Mouse (Mus musculus): ENCODE measurements around the gene Foxn4. TPM values are rescaled to one million over a fixed set of nuclear protein-coding genes. Genes with fewer than 3 reads are reported as not detected.

Foxn4 gene
- polyA plus RNA-seq, 1 experiment: not detected

DNA sequence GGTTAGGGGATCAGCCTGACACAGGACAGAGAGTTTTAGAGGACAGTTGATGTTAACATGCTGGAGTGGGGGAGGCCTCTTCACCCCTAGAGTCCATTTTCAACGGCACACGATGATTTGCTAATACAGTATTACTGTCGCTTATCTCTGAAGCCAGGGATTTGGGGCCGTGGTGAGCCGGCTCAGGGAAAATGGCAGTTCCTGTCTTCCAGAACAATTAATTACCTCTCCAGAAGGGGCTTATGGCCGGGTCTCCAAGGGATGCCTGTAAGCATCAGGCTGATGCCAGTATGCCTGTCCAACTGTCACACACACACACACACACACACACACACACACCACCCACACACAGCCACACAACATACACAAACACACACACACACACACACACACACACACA, 8.7 kb upstream of the Foxn4 start:
- no peak for DNase-seq (ENCODE audit: extremely low spot score in 1 of 2, low spot score in 1 of 2)

DNA sequence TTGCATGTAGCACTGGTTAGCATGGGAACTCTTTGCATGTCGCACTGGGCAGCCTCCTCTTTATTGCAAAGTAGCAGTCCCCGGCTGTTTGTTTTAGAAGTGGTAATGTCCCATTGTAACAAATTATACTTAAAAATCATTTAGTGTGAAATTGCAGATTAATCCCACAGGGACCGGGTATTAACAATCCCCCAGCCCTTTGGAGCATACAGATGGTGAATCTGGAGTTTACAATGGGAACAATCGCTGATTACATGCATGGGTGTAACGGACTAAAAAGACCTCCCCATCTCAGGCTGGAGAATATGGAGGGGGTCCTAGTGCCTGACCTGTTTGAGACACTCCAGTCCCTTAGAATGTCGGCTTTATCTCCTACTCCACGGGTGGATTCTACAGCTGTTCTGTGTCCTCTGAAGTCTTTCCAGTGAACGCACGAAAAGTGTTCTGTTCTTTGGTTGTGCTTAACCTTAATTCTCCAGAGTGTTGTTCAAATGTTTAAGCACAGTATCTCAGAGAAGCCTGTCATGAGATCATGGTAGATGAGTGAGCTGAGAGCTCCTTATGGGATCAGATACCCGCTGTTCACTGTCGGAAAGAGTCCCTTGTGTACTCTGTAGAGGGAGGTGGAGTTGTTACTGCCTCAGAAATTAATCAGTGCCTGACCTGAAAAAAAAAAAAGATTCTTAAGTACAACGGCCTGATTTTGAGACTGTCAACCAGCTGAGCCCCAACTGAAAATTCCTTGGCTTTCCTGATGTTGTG, 6.0 kb upstream of the Foxn4 start:
- no peak for DNase-seq (ENCODE audit: extremely low spot score in 1 of 2, low spot score in 1 of 2)

DNA sequence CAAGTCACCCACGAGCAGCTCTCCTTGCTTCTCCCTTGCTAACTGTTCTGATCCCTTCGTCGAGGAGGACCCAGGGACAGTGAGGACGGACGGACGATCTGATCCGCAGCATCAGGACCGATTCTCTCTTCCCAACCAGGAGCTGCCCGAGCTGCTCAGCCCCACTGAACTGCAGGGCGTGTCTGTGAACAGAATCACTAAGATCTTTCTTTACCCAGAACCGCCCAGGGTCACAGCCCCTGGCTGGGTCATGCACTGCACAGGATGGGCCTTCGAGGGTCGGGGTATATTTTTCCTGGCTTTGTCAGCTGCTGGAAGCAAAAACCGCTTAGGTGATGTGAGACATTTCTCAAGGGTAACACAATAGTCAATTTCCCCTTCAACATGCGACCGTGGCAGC, 2.4 kb upstream of the Foxn4 start:
- DNase-seq (ENCODE audit: extremely low spot score in 1 of 2, low spot score in 1 of 2): no peak

DNA sequence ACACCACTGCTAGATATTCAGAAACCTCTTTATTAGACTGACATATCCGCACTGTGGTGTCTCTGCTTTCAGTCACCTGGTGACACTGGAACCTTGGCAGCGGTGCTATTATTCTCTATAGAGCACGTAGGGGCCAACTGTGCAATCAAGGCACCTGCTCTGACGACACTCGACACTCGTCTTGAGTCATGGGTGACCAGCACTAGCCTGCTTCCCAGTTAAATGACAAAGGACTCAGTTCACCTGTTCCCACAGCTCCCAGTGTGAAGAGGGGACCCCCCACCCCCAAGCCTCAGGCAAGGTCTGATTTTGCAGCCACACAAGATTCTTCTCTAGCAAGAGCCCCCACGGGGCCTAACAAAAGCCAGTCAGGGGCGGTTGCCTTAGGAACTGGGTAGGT, 1.7 kb upstream of the Foxn4 start:
- DNase-seq (ENCODE audit: extremely low spot score in 1 of 2, low spot score in 1 of 2): no peak

DNA sequence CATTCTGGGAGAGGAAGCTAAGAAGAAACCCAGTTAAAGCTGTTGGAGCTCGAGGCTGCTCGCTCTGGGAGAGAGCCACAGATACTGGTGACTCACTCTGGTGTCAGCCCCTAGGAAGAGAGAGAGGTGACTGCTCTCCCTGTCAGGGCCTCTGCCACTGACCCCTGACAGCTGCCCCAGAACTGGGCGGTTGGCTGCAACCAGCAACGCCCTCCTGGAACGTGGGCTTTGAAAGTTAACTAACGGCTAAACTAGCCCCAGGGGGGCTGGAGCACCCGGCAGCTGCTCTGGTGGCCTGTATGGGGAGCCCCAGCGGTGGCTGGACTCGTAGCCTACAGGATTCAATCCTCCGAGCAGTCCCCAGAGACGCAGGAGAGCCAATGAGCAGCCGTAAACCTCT, 3.6 kb downstream of the Foxn4 start:
- no peak for DNase-seq (ENCODE audit: extremely low spot score in 1 of 2, low spot score in 1 of 2)

DNA sequence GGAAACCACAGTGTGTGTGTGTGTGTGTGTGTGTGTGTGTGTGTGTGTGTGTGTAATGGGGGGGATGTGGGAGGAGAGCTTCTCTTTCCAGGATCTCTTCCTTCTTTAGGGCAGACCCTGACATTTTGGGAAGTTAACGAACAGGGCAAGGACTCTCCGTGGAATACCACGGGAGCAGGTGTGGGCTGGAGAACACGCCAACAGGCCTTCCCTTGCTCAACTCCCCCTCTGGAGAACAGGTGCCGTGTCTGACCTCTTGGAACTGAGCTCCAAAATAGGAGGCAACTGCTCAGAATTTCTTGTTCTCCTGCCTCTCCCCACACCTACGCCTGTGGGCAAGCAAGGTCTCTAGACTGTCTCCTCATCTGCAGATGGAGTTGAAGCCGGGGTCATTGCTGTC, 4.1 kb downstream of the Foxn4 start:
- DNase-seq (ENCODE audit: extremely low spot score in 1 of 2, low spot score in 1 of 2): no peak

DNA sequence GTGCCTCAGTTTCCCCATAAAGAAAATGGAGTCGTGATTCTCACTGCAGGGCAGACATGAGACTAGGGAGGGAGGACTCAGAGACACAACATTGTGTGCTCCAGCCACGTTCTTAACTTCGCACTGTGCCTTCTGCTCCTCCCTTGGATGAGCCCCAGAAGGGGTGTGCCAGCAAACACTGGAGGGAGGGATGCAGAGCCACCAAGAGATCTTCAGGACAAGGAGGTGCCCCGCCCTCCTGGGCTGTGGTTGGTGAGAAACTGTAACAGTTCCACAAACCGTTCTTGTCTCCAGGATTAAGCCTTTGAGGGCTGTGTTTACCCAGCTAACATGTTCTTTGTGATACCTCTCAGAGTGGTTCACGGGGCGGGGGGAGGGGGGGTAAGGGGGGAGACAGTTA, 5.0 kb downstream of the Foxn4 start:
- DNase-seq (ENCODE audit: extremely low spot score in 1 of 2, low spot score in 1 of 2): no peak

DNA sequence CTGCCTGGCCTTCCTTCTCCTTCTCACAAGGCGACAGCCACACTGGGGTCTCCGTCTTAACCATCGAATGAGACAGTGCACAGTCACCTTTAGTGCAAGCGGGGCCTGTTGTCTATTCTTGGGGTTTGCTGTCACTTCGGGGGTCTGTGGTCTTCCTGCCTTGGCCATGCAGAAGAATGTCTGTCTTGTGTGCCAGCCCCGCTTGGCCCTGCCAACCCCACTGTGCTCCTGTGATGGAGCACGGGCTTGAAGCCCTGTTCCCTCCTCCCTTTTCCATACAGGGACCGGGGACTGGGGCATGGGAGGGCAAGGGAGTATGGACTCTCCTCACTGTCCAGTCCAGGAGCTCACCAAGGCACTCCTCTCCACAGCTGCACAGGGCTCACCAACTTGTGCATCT, 8.8 kb downstream of the Foxn4 start:
- DNase-seq (ENCODE audit: extremely low spot score in 1 of 2, low spot score in 1 of 2): no peak

DNA sequence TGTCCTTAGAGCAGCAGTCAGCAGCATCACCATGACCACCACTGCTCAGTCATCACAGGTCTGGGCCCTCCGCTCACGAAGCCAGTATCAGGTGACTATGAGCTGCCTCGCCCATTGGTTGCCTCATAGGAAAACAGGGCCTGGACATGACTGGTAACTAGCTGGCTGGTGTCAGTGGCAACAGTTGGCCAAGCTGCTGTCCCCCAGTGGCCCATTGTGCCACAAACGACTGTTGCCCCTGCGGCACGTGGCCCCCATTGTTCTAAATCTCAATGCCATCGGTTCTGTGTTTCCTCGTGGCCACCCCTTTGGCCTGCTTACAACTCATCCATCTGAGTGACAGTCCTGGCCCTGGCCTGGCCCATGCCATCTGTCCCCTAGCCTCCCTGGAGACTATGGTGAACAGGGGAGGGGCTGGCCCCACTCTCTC, 9.6 kb downstream of the Foxn4 start:
- DNase-seq (ENCODE audit: extremely low spot score in 1 of 2, low spot score in 1 of 2): no peak

DNA sequence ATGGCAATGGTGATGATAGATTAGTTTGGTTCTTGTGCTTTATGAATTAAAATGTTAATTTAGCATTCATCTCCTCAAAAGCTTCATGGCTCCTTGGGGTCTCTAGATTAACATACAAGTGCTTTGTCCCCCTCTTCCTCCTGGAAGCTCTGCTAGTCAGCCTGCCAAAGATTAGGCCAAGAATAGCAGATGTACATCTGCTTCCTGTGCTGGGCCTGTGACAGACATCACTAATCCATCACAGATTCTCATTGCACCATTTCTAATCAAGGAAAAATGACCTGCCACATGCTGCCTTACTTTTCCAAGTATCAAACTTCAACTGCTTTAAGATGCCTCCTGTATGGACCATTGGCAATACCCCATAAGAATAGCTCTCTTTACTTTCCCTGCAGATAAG, 12.1 kb downstream of the Foxn4 start:
- no peak for DNase-seq (ENCODE audit: extremely low spot score in 1 of 2, low spot score in 1 of 2)

DNA sequence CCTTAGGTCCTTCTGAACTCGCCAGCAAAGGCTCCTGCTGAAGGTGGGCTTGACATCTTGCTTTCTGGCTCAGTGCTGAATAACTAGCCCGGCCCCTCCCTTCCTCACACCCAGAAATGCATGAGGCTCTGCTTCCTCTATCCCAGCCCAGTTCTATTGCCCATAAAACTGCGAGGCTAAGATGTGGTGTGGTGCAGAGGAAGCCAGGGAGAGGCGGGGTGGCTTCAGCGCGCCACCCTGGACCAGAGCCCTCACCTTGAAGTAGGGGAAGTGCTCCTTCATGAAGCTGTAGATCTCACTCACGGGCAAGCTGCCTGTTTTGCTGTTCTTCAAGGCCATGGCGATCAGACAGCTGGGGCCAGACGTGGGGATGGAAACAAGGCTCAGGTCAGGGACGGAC, 14.1 kb downstream of the Foxn4 start:
- no peak for DNase-seq (ENCODE audit: extremely low spot score in 1 of 2, low spot score in 1 of 2)

DNA sequence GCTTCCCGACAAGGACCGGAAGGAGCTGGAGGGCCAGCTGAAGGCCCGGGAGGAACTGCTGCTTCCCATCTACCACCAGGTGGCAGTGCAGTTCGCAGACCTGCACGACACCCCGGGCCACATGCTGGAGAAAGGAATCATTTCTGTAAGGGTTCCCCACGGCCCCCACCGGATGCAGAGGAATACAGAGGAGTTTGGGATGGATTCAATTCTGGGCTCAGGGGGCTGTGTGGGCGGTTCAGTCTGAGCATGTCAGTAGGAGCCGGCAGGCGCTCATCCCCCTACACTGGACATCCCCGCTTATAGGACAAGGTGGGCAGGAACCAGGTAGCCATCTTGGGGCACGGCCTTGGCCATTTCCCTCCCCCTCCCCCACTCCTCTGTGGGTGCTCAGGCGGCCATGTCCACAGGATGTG, 25.4 kb downstream of the Foxn4 start:
- DNase-seq (ENCODE audit: extremely low spot score in 1 of 2, low spot score in 1 of 2): peak; percentile 18 to 76

DNA sequence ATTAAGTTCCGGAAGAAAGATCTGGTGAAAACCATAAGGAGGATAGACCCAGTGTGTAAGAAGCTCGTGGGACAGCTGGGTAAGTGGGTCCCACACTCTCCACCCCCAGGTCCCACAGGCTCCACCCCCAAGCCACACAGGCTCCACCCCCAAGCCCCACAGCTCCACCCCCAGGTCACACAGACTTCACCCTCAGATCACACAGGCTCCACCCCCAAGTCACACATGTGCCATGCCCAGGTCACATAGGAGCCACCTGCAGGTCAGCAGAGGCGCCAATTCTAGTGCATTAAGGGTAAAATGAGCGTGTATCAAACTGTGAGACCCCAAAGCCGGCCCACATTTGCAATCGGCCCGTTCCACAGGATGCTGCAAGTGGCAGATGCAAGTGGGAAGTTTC, 27.1 kb downstream of the Foxn4 start:
- no peak for DNase-seq (ENCODE audit: extremely low spot score in 1 of 2, low spot score in 1 of 2)

DNA sequence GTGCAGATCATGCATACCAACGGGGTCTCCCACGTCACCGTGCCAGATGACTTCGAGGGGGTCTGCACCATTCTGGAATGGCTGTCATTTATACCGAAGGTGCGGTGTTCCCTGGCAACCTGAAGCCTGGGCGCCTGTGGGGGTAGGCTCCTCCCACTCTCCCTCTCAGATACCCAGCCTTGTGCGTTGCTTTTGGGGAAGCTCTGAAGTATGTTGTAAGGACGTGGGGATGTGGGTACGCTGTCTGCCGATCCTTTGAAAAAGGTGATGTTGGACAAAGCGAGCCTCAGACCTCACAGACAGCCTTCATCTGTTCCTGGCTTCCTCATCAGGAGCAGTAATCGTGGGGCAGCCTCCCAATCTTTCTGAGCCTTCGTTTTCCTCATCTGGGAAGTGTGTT, 33.9 kb downstream of the Foxn4 start:
- DNase-seq (ENCODE audit: extremely low spot score in 1 of 2, low spot score in 1 of 2): no peak

DNA sequence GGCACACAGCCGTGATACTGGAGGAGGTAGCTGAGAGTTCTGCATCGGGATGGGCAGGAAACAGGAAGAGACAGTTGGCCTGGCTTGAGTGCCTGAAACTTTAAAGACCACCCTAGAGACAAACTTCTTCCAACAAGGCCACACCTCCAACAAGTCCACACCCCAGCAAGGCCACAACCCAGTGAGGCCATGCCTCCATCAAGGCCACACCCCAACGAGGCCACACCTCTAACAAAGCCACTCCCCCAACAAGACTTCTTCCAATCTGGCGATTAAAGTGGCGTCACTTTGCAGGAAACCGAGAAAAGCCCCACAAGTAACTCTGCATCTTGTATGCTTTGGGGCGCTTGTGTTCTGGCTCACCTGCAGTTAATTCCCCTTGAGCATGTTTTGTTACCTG, 34.7 kb downstream of the Foxn4 start:
- DNase-seq (ENCODE audit: extremely low spot score in 1 of 2, low spot score in 1 of 2): no peak

DNA sequence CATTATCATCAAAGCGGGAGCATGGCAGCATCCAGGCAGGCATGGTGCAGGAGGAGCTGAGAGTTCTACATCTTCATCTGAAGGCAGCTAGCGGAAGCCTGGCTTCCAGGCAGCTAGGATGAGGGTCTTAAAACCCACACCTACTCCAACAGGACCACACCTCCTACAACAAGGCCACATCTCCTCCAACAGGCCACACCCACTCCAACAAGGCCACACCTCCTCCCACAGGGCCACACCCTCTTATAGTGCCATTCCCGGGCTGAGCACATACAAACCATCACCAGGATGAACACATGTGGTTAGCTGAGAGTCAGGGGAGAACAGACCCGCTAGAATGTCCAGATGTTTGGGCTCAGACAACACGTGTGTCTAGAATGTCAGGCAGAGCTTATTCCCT, 44.7 kb downstream of the Foxn4 start:
- DNase-seq (ENCODE audit: extremely low spot score in 1 of 2, low spot score in 1 of 2): no peak

DNA sequence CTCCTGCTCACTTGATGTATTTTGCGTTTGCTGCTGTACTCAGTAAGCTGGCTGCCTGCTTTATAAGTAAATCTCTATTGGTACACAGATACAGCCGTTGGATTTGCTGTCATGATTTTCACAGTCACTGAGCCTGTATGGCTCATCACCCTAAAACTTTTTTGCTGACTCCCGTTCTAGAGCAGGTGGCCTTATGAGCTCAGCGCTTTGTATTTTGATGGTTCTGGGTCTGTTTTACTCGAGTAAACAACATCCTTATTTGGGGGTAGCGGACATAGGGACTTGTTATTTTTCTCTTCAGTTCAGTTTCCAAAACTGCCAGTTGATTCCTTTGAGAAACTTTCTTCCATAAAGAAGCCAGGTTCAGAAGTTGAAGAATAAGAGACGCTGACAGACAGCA, 47.6 kb downstream of the Foxn4 start:
- DNase-seq (ENCODE audit: extremely low spot score in 1 of 2, low spot score in 1 of 2): no peak

DNA sequence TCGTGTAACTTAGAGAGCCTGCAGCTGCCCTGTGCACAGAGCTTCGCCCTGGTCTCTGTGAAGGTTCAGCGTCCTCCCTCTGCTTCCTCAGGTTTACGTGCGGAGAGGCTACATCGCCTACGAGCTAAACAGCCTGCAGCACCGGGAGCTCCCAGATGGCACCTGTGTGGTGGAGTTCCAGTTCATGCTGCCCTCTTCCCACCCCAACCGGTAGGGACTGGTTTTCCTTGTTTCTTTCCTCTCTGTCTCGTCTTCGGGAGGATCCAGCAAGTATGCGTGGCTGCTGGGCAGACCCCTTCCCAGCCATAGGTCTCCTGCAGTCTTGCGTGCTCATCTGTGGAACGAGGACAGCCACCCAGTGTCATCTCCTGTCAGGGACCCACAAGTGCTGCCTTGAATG, 54.8 kb downstream of the Foxn4 start:
- DNase-seq (ENCODE audit: extremely low spot score in 1 of 2, low spot score in 1 of 2): no peak

DNA sequence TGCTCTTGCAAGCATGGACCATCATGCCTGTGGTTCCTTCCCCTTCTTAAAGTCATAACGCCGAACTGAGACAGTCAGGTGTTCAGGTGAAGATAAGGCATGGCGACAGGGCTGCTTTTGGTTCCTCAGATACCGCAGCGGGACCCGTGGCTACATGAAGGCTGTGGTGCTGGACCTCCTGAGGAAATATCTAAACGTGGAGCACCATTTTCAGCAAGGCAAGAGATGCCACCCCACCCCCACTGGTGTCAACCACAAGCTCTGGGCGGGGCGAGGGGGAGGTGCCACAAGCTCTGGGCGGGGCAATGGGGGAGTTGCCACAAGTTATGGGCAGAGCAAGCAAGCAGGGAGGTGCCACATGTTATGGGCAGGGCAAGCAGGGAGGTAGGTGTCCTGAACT, 60.4 kb downstream of the Foxn4 start:
- DNase-seq (ENCODE audit: extremely low spot score in 1 of 2, low spot score in 1 of 2): no peak

DNA sequence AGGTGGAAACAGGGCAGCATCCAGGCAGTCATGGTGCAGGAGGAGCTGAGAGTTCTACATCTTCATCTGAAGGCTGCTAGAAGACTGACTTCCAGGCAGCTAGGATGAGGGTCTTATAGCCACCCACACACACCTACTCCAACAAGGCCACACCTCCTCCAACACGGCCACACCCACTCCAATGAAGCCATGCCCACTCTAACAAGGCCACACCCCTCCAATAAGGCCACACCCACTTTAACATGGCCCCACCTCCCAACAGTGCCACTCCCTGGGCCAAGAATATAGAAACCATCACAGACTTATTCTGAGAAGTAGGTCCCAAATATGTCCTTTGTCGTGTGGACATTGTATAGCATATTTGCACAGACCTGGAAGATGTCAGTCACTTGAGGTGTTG, 67.4 kb downstream of the Foxn4 start:
- DNase-seq (ENCODE audit: extremely low spot score in 1 of 2, low spot score in 1 of 2): no peak

Data from frontal cortex, adult 2 months (tissue).